Mouse (Mus musculus) Patski (cell line): ENCODE measurements around the gene Spata31d1d. TPM values are rescaled to one million over a fixed set of nuclear protein-coding genes. Genes with fewer than 3 reads are reported as not detected.

ENCODE experiments used
- ATAC-seq: fragments of 100-300 bp; one replicate; pipeline ENCODE4 v1.8.0; 2021
- CTCF ChIA-PET: fragments of 350-600 bp; sonication (Branson Sonifier 250); formaldehyde crosslinking; loops from one replicate; lab custom pipeline; 2022; ENCODE audit warnings: inconsistent platforms; lab: Charles Lee
- POLR2A ChIA-PET: fragments of 350-600 bp; sonication (Branson Sonifier 250); formaldehyde crosslinking; loops from one replicate; lab custom pipeline; 2022; ENCODE audit warnings: antibody characterized with exemption, inconsistent platforms; lab: Charles Lee
- DNase-seq: peaks from one replicate; pipeline ENCODE4 v3.0.0-alpha.2; 2011; ENCODE audit warnings: low read depth, low spot score
- H3K27me3 ChIP-seq: fragments of 371-371 bp; one replicate; pipeline ENCODE4 v1.5.1; 2021
- CTCF ChIP-seq: fragments of 100-300 bp; IDR thresholded peaks from one replicate; pipeline ENCODE4 v1.5.1; 2021
- in situ Hi-C: fragments of 300-500 bp; cut with MboI; formaldehyde crosslinking; loops from 3 replicates; pipeline ENCODE4 v1.11.1; 2018; ENCODE audit warnings: low pct_unique_long_range_greater_than_20kb, mixed read lengths
- polyA plus RNA-seq: library from polyadenylated mRNA; unstranded; gene quantifications from one replicate; pipeline ENCODE4 v1.2.3, GENCODE M21; 2021

Spata31d1d gene
- polyA plus RNA-seq, 1 experiment from 2014 or later: not detected

DNA sequence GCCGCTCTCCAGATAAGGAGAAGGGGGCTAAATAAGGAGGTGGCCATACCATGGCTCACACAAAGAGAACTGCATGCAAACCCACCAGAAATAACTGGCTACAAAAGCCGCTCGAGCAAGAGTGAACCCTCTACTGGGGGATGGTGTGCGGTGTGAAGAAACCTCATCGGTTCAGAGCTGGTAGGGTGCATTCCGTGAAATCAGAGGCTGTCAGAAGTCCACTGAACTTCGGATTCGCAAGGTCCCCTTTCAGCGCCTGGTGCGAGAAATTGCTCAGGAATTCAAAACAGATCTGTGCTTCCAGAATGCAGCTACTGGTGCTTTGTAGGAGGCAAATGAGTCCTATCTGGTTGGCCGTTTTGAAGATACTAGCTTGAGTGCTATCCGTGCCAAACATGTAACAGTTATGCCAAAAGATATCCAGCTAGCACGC, 43.2 kb downstream of the Spata31d1d start:
- DNase-seq: no peak
- POLR2A ChIA-PET: no interaction called here

DNA sequence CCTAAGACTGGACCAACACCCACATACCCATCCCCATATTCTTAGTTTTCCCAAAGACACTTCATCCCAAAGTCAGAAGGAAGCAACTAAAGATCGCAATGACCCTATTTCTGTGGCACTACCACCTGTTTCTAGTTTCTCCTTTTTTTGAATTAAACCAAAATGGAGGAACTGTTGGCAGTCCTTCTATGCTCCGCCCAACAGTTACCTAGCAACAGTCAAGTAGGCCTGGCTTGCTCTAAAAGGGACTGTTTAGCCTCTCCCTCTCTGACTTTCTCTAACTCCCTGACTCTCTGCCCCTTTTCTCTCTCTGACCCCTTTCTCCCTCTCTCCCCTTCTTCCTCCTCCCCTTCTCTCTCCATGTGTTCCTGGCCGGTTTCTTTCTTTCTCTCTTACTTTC, 46.3 kb downstream of the Spata31d1d start:
- TF ChIP-seq CTCF: no peak
- ChIA-PET POLR2A (no interaction called here), CTCF (no interaction called here)
- no peak for DNase-seq
- in situ Hi-C loops: no loop called here
- ATAC-seq: no peak
- H3K27me3 ChIP-seq: no peaks in the 10 kb centered on the region

More for the DNA sequence above, 43.2 kb downstream of the Spata31d1d start:
- TF ChIP-seq CTCF: peak; percentile 42
- CTCF ChIA-PET: interaction anchor here (0.9 to 2.0 kb wide), 3 partner anchors 9 to 13 kb away, joined by 3 to 8 read pairs (median 3); no protein-coding TSS in a partner anchor
- in situ Hi-C loops: no loop called here
- ATAC-seq: no peak
- H3K27me3 ChIP-seq: no peaks in the 10 kb centered on the region

DNA sequence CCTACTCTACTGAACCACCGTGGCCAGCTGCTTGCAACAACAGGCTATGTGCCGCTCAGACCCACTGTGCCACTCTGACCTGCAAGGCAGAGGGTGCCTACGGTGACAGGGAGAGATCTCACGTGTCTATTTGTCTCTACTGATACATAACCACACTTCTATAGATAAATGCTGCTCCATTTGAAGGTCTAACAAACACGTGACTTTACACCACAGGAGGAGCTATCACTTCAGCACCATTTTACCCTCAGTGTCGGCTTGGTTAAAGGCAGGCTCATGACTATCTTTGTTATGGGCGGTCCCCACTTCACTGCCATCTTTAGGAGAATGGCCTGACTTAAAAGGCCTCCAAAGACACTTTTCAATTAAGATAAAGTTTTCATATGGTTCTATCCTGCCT, 48.9 kb downstream of the Spata31d1d start:
- no peaks in the 10 kb centered on the region for H3K27me3 ChIP-seq
- CTCF ChIA-PET: interaction anchor here (1.4 kb wide), 1 partner anchor 11 kb away, joined by 3 read pairs; the partner anchor contains the start of gene 4921517D22Rik
- POLR2A ChIA-PET: no interaction called here
- ATAC-seq (no peak), DNase-seq (no peak)
- no peak for TF ChIP-seq CTCF
- in situ Hi-C loops: no loop called here

DNA sequence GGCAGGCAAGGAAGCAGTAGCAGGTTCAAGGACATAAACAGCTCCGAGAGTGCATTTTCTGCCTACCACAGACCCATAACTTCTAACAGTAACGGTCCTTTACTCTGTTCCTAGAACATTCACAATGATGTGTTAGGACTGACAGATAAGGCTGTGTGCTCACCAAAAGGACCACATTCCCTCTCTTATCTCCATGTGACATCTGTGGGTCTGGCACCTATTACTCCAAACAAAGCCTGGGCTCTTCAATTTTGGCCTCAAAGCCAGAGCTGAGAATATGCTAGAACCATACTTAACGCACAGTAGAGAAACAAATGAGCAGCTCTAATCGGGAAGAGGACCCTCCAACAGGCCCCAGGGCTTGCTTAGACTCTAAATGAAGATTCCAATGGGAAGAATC, 51.6 kb downstream of the Spata31d1d start:
- H3K27me3 ChIP-seq: no peaks in the 10 kb centered on the region
- TF ChIP-seq CTCF: no peak
- ChIA-PET CTCF (interaction anchor here (1.1 to 2.0 kb wide), 3 partner anchors 8 to 47 kb away, joined by 3 to 8 read pairs (median 3); no protein-coding TSS in a partner anchor), POLR2A (interaction anchor here (1.1 kb wide), 1 partner anchor 94 kb away, joined by 4 read pairs; no protein-coding TSS in a partner anchor)
- DNase-seq: no peak
- in situ Hi-C loops: no loop called here
- ATAC-seq: no peak

DNA sequence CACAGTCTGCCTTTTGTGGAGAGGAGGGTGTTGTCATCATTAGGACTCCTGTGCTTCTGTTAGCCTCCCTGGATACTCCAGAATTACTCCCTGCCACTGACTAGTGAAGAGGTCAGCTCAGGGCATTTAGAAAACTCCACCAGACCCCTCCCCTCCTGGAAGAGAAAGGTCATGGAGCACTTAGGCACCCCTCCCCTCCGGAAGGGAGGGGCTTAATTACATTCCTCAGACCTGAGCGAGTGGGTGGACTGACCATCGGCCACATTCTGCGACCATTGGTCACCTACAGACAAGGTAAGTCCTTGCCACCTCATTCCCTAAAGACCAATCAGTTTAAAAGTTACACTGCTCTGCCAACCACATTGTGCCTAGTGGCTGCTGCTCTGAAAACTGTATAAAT, 52.2 kb downstream of the Spata31d1d start:
- DNase-seq (no peak), ATAC-seq (no peak)
- in situ Hi-C loops: no loop called here
- no peak for TF ChIP-seq CTCF
- CTCF ChIA-PET: interaction anchor here (2.0 kb wide), 1 partner anchor 9 kb away, joined by 8 read pairs; no protein-coding TSS in a partner anchor
- no peaks in the 10 kb centered on the region for H3K27me3 ChIP-seq
- POLR2A ChIA-PET: interaction anchor here (0.6 kb wide), 1 partner anchor 28 kb away, joined by 4 read pairs; no protein-coding TSS in a partner anchor

DNA sequence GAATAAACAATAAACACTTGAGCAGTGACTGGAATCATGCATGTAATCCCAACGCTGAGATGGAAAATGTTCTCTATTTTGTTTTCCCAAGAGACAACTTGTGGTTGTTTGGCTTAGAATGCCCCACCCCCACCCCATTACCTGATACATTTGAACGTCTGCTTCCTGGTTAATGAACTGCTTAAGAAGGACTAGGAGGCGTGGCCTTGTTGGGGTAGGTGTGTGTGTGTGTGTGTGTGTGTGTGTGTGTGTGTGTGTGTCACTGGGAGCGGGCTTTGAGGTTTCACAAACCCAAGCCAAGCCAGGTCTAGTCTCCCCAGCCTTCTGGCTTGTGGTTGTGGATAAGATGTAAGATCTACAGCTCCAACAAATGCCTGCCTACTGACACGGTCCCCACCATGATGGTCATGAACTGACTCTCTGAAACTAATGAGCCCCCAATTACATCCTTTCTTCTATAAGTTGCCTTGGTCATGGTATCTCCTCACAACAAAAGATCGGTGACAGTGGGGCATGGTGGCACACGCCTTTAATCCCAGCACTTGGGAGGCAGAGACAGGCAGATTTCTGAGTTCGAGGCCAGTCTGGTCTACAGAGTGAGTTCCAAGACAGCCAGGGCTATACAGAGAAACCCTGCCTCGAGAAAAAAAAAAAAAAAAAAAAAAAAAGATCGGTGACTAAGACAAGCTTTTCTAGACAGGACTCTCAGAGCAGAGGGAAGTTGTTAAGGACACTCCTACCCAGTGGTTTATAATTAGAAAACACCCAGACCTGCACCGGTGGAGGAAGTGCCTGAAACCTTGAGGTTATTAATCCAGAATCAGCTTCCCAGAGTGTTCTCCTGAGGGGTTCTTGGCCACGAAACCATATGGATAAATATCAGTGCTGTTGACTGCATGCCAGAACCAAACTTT, 55.0 kb downstream of the Spata31d1d start:
- H3K27me3 ChIP-seq: no peaks in the 10 kb centered on the region
- no peak for DNase-seq
- ChIA-PET CTCF (interaction anchor here (1.7 to 2.3 kb wide), 2 partner anchors 13 to 52 kb away, joined by 4 to 6 read pairs; no protein-coding TSS in a partner anchor), POLR2A (interaction anchor here (0.6 to 2.2 kb wide), 3 partner anchors 13 to 150 kb away, joined by 3 to 7 read pairs (median 4); no protein-coding TSS in a partner anchor)
- ATAC-seq: no peak
- in situ Hi-C loops: no loop called here
- TF ChIP-seq CTCF: no peak

Other genes with a start within 250 kb of the Spata31d1d start
- gene Agtpbp1, start 146.5 kb downstream of the Spata31d1d start, polyA plus RNA-seq: 39.6 TPM
- 75.0 TPM for gene Naa35, start 146.5 kb downstream of the Spata31d1d start, polyA plus RNA-seq
- gene Golm1, start 55.9 kb downstream of the Spata31d1d start, polyA plus RNA-seq: 290 TPM
- not detected for gene 4921517D22Rik, start 37.6 kb downstream of the Spata31d1d start, polyA plus RNA-seq
- 0.01 TPM for gene Spata31d1a, start 21.4 kb downstream of the Spata31d1d start, polyA plus RNA-seq
- gene Spata31d1b, start 19.5 kb downstream of the Spata31d1d start, polyA plus RNA-seq: not detected
- 0.12 TPM for gene 1700014D04Rik, start 15.0 kb upstream of the Spata31d1d start, polyA plus RNA-seq
- gene Isca1, start 38.1 kb upstream of the Spata31d1d start, polyA plus RNA-seq: 89.7 TPM
- gene Gm49354, start 50.5 kb upstream of the Spata31d1d start, polyA plus RNA-seq: 0.22 TPM
- gene Tut7, start 91.4 kb upstream of the Spata31d1d start, polyA plus RNA-seq: 59.7 TPM